Mouse (Mus musculus): ENCODE results near the gene Omt2b.
"Not testable (repeated sequence)": the region's sequence is repeated elsewhere in the genome, so short reads cannot be mapped to it uniquely, and the experiment has no call there.

GRCm38 (mm10) chr9:78289063-78289462 lies 38.3 kb upstream of the Omt2b start:
- not testable (repeated sequence) for TF ChIP-seq CTCF (IDR thresholded peaks at IDR 0.05; ENCODE audit: borderline replicate concordance, control insufficient read depth, extremely low read depth, insufficient read depth, low read length, poor library complexity); POLR2A (IDR thresholded peaks at IDR 0.05; ENCODE audit: control insufficient read depth, extremely low read depth, insufficient read depth, low read length, poor library complexity)
